Mouse (Mus musculus): ENCODE data around the gene Nynrin. TPM values are rescaled to one million over a fixed set of nuclear protein-coding genes. Genes with fewer than 3 reads are reported as not detected.

The Nynrin gene
- polyA plus RNA-seq, 1 experiment: 2.0 TPM

DNA sequence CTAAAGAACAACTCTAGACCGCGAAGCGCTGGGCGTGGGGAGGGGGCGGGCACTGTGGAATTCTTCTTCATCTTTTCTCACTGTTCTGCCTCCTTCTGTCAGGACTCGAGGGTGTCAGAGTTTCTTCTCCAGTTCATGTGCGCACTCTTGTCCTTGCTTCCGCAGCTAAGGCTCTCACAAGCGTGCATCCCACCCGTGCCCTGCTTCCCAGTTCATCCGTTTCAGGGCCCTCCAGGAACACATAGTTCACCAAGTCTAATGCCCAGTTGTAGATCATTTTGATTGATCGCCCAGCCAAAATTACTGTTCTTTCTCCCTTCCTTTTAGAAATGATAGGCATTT lies 46.6 kb downstream of the Nynrin start:
- Histone ChIP-seq H3K27me3 (ENCODE audit: control insufficient read depth, insufficient read depth, low read length) (no peaks in the 10 kb centered on the region), H3K27ac (ENCODE audit: control insufficient read depth, insufficient read depth, low read length) (peak overlapping the region; percentile 17; the same call in 1 of the 2 replicates), H3K36me3 (ENCODE audit: control insufficient read depth, insufficient read depth, low read length) (peaks cover 12% of the 10 kb centered on the region), H3K4me1 (replicated peaks; ENCODE audit: control insufficient read depth, insufficient read depth, low read length) (peaks cover 12% of the 10 kb centered on the region), H3K4me3 (ENCODE audit: control insufficient read depth, insufficient read depth, low read length) (peak overlapping the region; percentile 69)
- DNase-seq: no peak
- 8% methylated on average over 12 of the region's 12 CpGs for WGBS
- TF ChIP-seq POLR2A (IDR thresholded peaks at IDR 0.05; ENCODE audit: control insufficient read depth, extremely low read depth, insufficient read depth, low read length, poor library complexity): no peak
- no peak for TF ChIP-seq CTCF (IDR thresholded peaks at IDR 0.05; ENCODE audit: borderline replicate concordance, control insufficient read depth, extremely low read depth, insufficient read depth, low read length, poor library complexity)

DNA sequence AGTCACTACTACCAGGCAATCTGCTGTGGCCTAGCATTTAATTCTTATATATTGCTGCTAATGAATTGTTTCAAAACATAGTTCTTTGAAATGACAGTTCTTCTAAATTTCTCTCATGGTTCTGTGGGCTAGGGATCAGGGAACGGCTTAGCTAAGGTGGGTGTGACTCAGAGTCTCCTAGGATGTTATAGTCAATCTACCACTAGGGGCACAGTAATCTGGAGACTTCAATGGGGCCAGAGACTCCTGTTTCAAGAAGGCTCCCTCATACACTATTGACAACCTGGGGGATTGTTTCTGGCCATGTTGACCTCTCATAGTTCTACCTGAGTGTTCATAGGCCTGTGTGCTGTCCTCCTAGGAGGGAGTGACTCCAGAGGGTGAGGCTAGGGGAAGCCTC lies 51.7 kb downstream of the Nynrin start:
- no peak for TF ChIP-seq CTCF (IDR thresholded peaks at IDR 0.05; ENCODE audit: borderline replicate concordance, control insufficient read depth, extremely low read depth, insufficient read depth, low read length, poor library complexity)
- no peak for TF ChIP-seq POLR2A (IDR thresholded peaks at IDR 0.05; ENCODE audit: control insufficient read depth, extremely low read depth, insufficient read depth, low read length, poor library complexity)
- Histone ChIP-seq H3K27ac (ENCODE audit: control insufficient read depth, insufficient read depth, low read length) (no peak overlapping the region), H3K27me3 (ENCODE audit: control insufficient read depth, insufficient read depth, low read length) (no peaks in the 10 kb centered on the region), H3K4me1 (replicated peaks; ENCODE audit: control insufficient read depth, insufficient read depth, low read length) (peaks cover 7% of the 10 kb centered on the region), H3K4me3 (ENCODE audit: control insufficient read depth, insufficient read depth, low read length) (no peak overlapping the region), H3K36me3 (ENCODE audit: control insufficient read depth, insufficient read depth, low read length) (no peaks in the 10 kb centered on the region)
- DNase-seq: no peak
- 8% methylated on average over 1 of the region's 1 CpGs for whole genome bisulfite sequencing

DNA sequence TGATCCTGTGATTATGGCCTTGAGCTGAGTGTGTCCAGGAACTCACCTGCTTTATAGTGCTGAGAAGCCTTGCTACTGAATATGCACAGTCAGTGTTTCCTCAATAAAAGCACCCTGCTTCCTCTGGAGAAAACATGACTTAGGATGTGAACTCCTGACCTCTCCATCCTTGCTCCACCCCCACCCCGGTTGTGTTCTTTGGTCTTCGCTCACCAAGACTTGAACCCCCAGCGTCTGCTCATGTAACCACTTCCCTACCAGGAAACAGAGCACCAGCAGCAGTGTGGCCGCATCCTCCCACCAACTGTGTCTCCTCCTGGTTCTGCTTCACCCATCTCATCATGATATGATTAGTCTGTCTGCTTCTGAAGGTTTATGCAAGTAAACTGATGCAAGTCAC lies 59.6 kb downstream of the Nynrin start:
- no peaks in the 10 kb centered on the region; the same call in 1 of the 2 replicates for H3K27me3 ChIP-seq (ENCODE audit: control insufficient read depth, insufficient read depth, low read length)
- no peaks in the 10 kb centered on the region for H3K4me1 ChIP-seq (replicated peaks; ENCODE audit: control insufficient read depth, insufficient read depth, low read length)
- no peak for DNase-seq
- WGBS: 5% methylated on average over 4 of the region's 4 CpGs
- H3K27ac ChIP-seq (ENCODE audit: control insufficient read depth, insufficient read depth, low read length): no peak overlapping the region
- no peak overlapping the region for H3K4me3 ChIP-seq (ENCODE audit: control insufficient read depth, insufficient read depth, low read length)
- TF ChIP-seq CTCF (IDR thresholded peaks at IDR 0.05; ENCODE audit: borderline replicate concordance, control insufficient read depth, extremely low read depth, insufficient read depth, low read length, poor library complexity): no peak
- TF ChIP-seq POLR2A (IDR thresholded peaks at IDR 0.05; ENCODE audit: control insufficient read depth, extremely low read depth, insufficient read depth, low read length, poor library complexity): no peak
- H3K36me3 ChIP-seq (ENCODE audit: control insufficient read depth, insufficient read depth, low read length): no peaks in the 10 kb centered on the region

DNA sequence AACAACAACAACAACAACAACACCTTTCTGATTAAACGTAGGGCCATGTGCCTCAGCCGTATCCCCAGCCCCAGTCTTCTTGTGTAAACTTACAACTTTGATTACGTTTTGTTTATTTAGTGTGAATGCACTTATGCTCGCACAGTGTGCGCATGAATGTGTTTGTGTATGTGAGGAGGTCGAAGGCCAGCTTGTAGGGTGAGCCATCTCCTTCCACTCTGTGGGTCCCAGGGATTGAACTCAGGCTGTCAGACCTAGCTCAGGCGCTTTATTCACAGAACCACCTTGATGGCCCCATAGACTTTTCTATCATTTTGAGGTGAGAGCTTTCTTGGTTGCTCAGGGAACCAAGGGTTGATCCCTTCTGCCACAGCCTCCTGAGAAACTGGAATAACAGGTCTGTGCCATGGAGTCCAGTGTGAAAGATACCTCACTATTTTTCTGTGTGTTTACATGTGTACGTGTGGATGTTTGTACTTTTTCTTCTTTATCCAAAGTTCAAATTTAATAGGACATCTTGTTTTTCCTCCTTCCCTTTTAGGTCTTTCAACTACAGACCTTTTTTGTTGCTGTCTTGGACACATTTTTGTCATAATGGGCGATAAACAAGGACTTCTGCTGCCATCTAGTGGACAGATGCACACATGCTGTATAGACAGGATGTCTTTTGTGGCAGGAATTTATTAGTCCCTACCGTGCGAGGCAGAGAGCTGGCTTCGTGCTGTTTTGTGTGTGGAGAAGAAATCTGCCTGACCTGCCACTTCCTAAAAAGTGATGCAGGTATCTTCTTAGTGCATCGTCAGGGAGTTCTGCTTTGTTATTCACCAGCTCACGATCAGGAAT lies 64.7 kb downstream of the Nynrin start:
- Histone ChIP-seq H3K36me3 (ENCODE audit: control insufficient read depth, insufficient read depth, low read length) (no peaks in the 10 kb centered on the region), H3K4me1 (replicated peaks; ENCODE audit: control insufficient read depth, insufficient read depth, low read length) (no peaks in the 10 kb centered on the region), H3K27ac (ENCODE audit: control insufficient read depth, insufficient read depth, low read length) (no peak overlapping the region), H3K27me3 (ENCODE audit: control insufficient read depth, insufficient read depth, low read length) (no peaks in the 10 kb centered on the region; the same call in 1 of the 2 replicates), H3K4me3 (ENCODE audit: control insufficient read depth, insufficient read depth, low read length) (no peak overlapping the region)
- 51% methylated on average over 14 of the region's 14 CpGs for WGBS
- TF ChIP-seq CTCF (IDR thresholded peaks at IDR 0.05; ENCODE audit: borderline replicate concordance, control insufficient read depth, extremely low read depth, insufficient read depth, low read length, poor library complexity): no peak
- TF ChIP-seq POLR2A (IDR thresholded peaks at IDR 0.05; ENCODE audit: control insufficient read depth, extremely low read depth, insufficient read depth, low read length, poor library complexity): no peak
- peak; percentile 66 for DNase-seq

DNA sequence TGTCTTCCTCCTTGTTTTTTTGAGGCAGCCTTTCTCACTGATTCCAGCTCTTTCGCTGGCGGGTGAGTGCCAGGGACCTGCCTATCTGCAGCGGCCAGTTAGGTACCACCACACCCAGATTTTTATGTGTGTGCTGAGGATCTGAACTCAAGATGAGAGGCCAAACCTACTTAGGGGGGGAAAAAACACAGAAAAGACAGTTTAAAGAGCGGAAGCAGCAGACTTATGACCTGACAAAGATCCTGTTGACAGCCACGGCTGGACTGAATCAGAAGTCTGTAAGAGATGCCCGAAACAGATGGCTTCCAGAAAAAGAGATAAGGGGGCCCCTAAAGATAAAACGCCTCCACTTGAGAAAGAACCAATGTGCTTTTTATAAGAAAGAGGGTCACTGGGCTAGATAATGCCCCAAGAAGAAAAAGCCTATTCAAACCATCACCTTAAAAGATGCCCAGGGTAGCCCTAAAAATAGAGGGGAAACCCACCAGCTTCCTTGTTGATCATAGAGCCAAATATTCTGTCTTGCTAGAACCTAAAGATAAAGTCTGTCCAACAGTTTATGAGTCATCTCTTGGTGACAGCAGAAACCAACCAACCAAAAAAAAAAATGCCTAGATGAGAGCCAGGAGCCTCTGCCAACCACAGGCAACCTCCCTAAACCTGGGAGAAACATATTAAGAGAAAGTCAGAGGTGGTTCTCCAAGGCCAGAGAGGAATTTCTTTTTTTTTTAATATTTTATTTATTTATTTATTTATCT lies 68.8 kb downstream of the Nynrin start:
- no peaks in the 10 kb centered on the region for H3K27me3 ChIP-seq (ENCODE audit: control insufficient read depth, insufficient read depth, low read length)
- DNase-seq: no peak
- H3K4me3 ChIP-seq (ENCODE audit: control insufficient read depth, insufficient read depth, low read length): no peak overlapping the region
- H3K36me3 ChIP-seq (ENCODE audit: control insufficient read depth, insufficient read depth, low read length): no peaks in the 10 kb centered on the region
- H3K27ac ChIP-seq (ENCODE audit: control insufficient read depth, insufficient read depth, low read length): no peak overlapping the region
- 84% methylated on average over 7 of the region's 7 CpGs for WGBS
- no peaks in the 10 kb centered on the region for H3K4me1 ChIP-seq (replicated peaks; ENCODE audit: control insufficient read depth, insufficient read depth, low read length)
- TF ChIP-seq CTCF (IDR thresholded peaks at IDR 0.05; ENCODE audit: borderline replicate concordance, control insufficient read depth, extremely low read depth, insufficient read depth, low read length, poor library complexity) (no peak), POLR2A (IDR thresholded peaks at IDR 0.05; ENCODE audit: control insufficient read depth, extremely low read depth, insufficient read depth, low read length, poor library complexity) (no peak)

Other genes starting within 250 kb of the Nynrin start
- 2.9 and 3.7 TPM in 2 replicates for gene Rec8, start 236.0 kb upstream of the Nynrin start, polyA plus RNA-seq (2012; rRNA removed)
- gene Ipo4, start 218.1 kb upstream of the Nynrin start, polyA plus RNA-seq (2012; rRNA removed): 68.1 and 71.6 TPM in 2 replicates
- gene Gm49378, start 216.1 kb upstream of the Nynrin start, polyA plus RNA-seq (2012; rRNA removed): 10.2 and 10.9 TPM in 2 replicates
- 98.1 and 102 TPM in 2 replicates for gene Tm9sf1, start 210.2 kb upstream of the Nynrin start, polyA plus RNA-seq (2012; rRNA removed)
- 2.2 and 2.6 TPM in 2 replicates for gene Tssk4, start 203.8 kb upstream of the Nynrin start, polyA plus RNA-seq (2012; rRNA removed)
- 34.7 and 45.8 TPM in 2 replicates for gene Mdp1, start 193.5 kb upstream of the Nynrin start, polyA plus RNA-seq (2012; rRNA removed)
- gene Gmpr2, start 182.1 kb upstream of the Nynrin start, polyA plus RNA-seq (2012; rRNA removed): 27.8 and 40.9 TPM in 2 replicates
- 292 and 416 TPM in 2 replicates for gene Nedd8, start 181.9 kb upstream of the Nynrin start, polyA plus RNA-seq (2012; rRNA removed)
- 51.5 and 51.9 TPM in 2 replicates for gene Tinf2, start 172.2 kb upstream of the Nynrin start, polyA plus RNA-seq (2012; rRNA removed)
- gene Tgm1, start 140.1 kb upstream of the Nynrin start, polyA plus RNA-seq (2012; rRNA removed): 7.2 and 8.2 TPM in 2 replicates
- 80.5 and 84.9 TPM in 2 replicates for gene Rabggta, start 131.7 kb upstream of the Nynrin start, polyA plus RNA-seq (2012; rRNA removed)
- 78.9 and 93.5 TPM in 2 replicates for gene Dhrs1, start 108.3 kb upstream of the Nynrin start, polyA plus RNA-seq (2012; rRNA removed)
- gene Nop9, start 108.3 kb upstream of the Nynrin start, polyA plus RNA-seq (2012; rRNA removed): 41.5 and 43.6 TPM in 2 replicates
- gene Cideb, start 95.6 kb upstream of the Nynrin start, polyA plus RNA-seq (2012; rRNA removed): 1.8 and 2.7 TPM in 2 replicates
- 1.7 and 1.8 TPM in 2 replicates for gene Ltb4r2, start 92.6 kb upstream of the Nynrin start, polyA plus RNA-seq (2012; rRNA removed)
- 2.6 and 2.8 TPM in 2 replicates for gene Ltb4r1, start 88.0 kb upstream of the Nynrin start, polyA plus RNA-seq (2012; rRNA removed)
- 7.4 and 11.2 TPM in 2 replicates for gene Adcy4, start 69.9 kb upstream of the Nynrin start, polyA plus RNA-seq (2012; rRNA removed)
- 66.8 and 84.4 TPM in 2 replicates for gene Ripk3, start 65.1 kb upstream of the Nynrin start, polyA plus RNA-seq (2012; rRNA removed)
- gene Nfatc4, start 30.9 kb upstream of the Nynrin start, polyA plus RNA-seq (2012; rRNA removed): 2.3 and 2.7 TPM in 2 replicates
- 0.04 and 0.09 TPM in 2 replicates for gene Cbln3, start 30.4 kb downstream of the Nynrin start, polyA plus RNA-seq (2012; rRNA removed)
- 33.7 and 35.5 TPM in 2 replicates for gene Khnyn, start 30.9 kb downstream of the Nynrin start, polyA plus RNA-seq (2012; rRNA removed)
- 50.2 and 54.8 TPM in 2 replicates for gene Sdr39u1, start 46.3 kb downstream of the Nynrin start, polyA plus RNA-seq (2012; rRNA removed)
- 1.7 and 2.0 TPM in 2 replicates for gene Cma1, start 90.7 kb downstream of the Nynrin start, polyA plus RNA-seq (2012; rRNA removed)
- gene Cma2, start 97.0 kb downstream of the Nynrin start, polyA plus RNA-seq (2012; rRNA removed): 0.28 TPM in 1 of 2 replicates, not detected in the other
- gene Mcpt1, start 164.0 kb downstream of the Nynrin start, polyA plus RNA-seq (2012; rRNA removed): 0.66 and 0.77 TPM in 2 replicates
- not detected in 2 replicates for gene Mcpt9, start 176.5 kb downstream of the Nynrin start, polyA plus RNA-seq (2012; rRNA removed)
- 0.24 and 0.43 TPM in 2 replicates for gene Mcpt2, start 188.0 kb downstream of the Nynrin start, polyA plus RNA-seq (2012; rRNA removed)
- 1.9 and 2.9 TPM in 2 replicates for gene Mcpt4, start 208.3 kb downstream of the Nynrin start, polyA plus RNA-seq (2012; rRNA removed)
- gene Mcpt8, start 231.3 kb downstream of the Nynrin start, polyA plus RNA-seq (2012; rRNA removed): 0.20 TPM in 1 of 2 replicates, not detected in the other
- 0.09 and 0.74 TPM in 2 replicates for gene Ctsg, start 248.6 kb downstream of the Nynrin start, polyA plus RNA-seq (2012; rRNA removed)